Mouse (Mus musculus): ENCODE results near the gene Olfr1042. TPM values are rescaled to one million over a fixed set of nuclear protein-coding genes. Genes with fewer than 3 reads are reported as not detected.

Gene Olfr1042
- polyA plus RNA-seq, 1 experiment from 2014 or later = not detected

Other genes starting within 250 kb of the Olfr1042 start
- not detected in 2 replicates for gene Olfr1025-ps1, start 246.6 kb downstream of the Olfr1042 start, polyA plus RNA-seq (2015; fragmentation: Nextera tagmentation; extraction: Ambion mirVana)
- gene Olfr1026, start 240.3 kb downstream of the Olfr1042 start, polyA plus RNA-seq (2015; fragmentation: Nextera tagmentation; extraction: Ambion mirVana) = not detected in 2 replicates
- not detected in 2 replicates for gene Olfr1028, start 211.4 kb downstream of the Olfr1042 start, polyA plus RNA-seq (2015; fragmentation: Nextera tagmentation; extraction: Ambion mirVana)
- not detected in 2 replicates for gene Olfr1029, start 187.9 kb downstream of the Olfr1042 start, polyA plus RNA-seq (2015; fragmentation: Nextera tagmentation; extraction: Ambion mirVana)
- not detected in 2 replicates for gene Olfr1030, start 182.6 kb downstream of the Olfr1042 start, polyA plus RNA-seq (2015; fragmentation: Nextera tagmentation; extraction: Ambion mirVana)
- not detected in 2 replicates for gene Olfr1031, start 171.5 kb downstream of the Olfr1042 start, polyA plus RNA-seq (2015; fragmentation: Nextera tagmentation; extraction: Ambion mirVana)
- not detected in 2 replicates for gene Olfr1032, start 156.3 kb downstream of the Olfr1042 start, polyA plus RNA-seq (2015; fragmentation: Nextera tagmentation; extraction: Ambion mirVana)
- 0.04 and 0.28 TPM in 2 replicates for gene Olfr1033, start 141.2 kb downstream of the Olfr1042 start, polyA plus RNA-seq (2015; fragmentation: Nextera tagmentation; extraction: Ambion mirVana)
- not detected in 2 replicates for gene Olfr1034, start 116.0 kb downstream of the Olfr1042 start, polyA plus RNA-seq (2015; fragmentation: Nextera tagmentation; extraction: Ambion mirVana)
- gene Olfr1036, start 87.8 kb downstream of the Olfr1042 start, polyA plus RNA-seq (2015; fragmentation: Nextera tagmentation; extraction: Ambion mirVana) = not detected in 2 replicates
- gene Olfr1037, start 74.5 kb downstream of the Olfr1042 start, polyA plus RNA-seq (2015; fragmentation: Nextera tagmentation; extraction: Ambion mirVana) = not detected in 2 replicates
- not detected in 2 replicates for gene Olfr1039, start 25.9 kb downstream of the Olfr1042 start, polyA plus RNA-seq (2015; fragmentation: Nextera tagmentation; extraction: Ambion mirVana)
- not detected in 2 replicates for gene Olfr1040, start 15.1 kb downstream of the Olfr1042 start, polyA plus RNA-seq (2015; fragmentation: Nextera tagmentation; extraction: Ambion mirVana)
- not detected in 2 replicates for gene Olfr1043, start 5.7 kb upstream of the Olfr1042 start, polyA plus RNA-seq (2015; fragmentation: Nextera tagmentation; extraction: Ambion mirVana)
- not detected in 2 replicates for gene Olfr1044, start 16.0 kb upstream of the Olfr1042 start, polyA plus RNA-seq (2015; fragmentation: Nextera tagmentation; extraction: Ambion mirVana)
- gene Olfr52, start 23.8 kb upstream of the Olfr1042 start, polyA plus RNA-seq (2015; fragmentation: Nextera tagmentation; extraction: Ambion mirVana) = not detected in 2 replicates
- gene Olfr1045, start 41.2 kb upstream of the Olfr1042 start, polyA plus RNA-seq (2015; fragmentation: Nextera tagmentation; extraction: Ambion mirVana) = not detected in 2 replicates
- gene Olfr1046, start 57.5 kb upstream of the Olfr1042 start, polyA plus RNA-seq (2015; fragmentation: Nextera tagmentation; extraction: Ambion mirVana) = not detected in 2 replicates
- gene Olfr1047, start 69.6 kb upstream of the Olfr1042 start, polyA plus RNA-seq (2015; fragmentation: Nextera tagmentation; extraction: Ambion mirVana) = not detected in 2 replicates
- gene Olfr1048, start 78.5 kb upstream of the Olfr1042 start, polyA plus RNA-seq (2015; fragmentation: Nextera tagmentation; extraction: Ambion mirVana) = not detected in 2 replicates
- not detected in 2 replicates for gene Olfr1049, start 96.5 kb upstream of the Olfr1042 start, polyA plus RNA-seq (2015; fragmentation: Nextera tagmentation; extraction: Ambion mirVana)
- not detected in 2 replicates for gene Olfr1051, start 117.2 kb upstream of the Olfr1042 start, polyA plus RNA-seq (2015; fragmentation: Nextera tagmentation; extraction: Ambion mirVana)
- not detected in 2 replicates for gene Olfr1052, start 130.6 kb upstream of the Olfr1042 start, polyA plus RNA-seq (2015; fragmentation: Nextera tagmentation; extraction: Ambion mirVana)
- gene Olfr1053, start 153.4 kb upstream of the Olfr1042 start, polyA plus RNA-seq (2015; fragmentation: Nextera tagmentation; extraction: Ambion mirVana) = not detected in 2 replicates
- not detected in 2 replicates for gene Olfr1054, start 173.6 kb upstream of the Olfr1042 start, polyA plus RNA-seq (2015; fragmentation: Nextera tagmentation; extraction: Ambion mirVana)
- not detected in 2 replicates for gene Olfr1055, start 188.4 kb upstream of the Olfr1042 start, polyA plus RNA-seq (2015; fragmentation: Nextera tagmentation; extraction: Ambion mirVana)
- gene Olfr1056, start 200.6 kb upstream of the Olfr1042 start, polyA plus RNA-seq (2015; fragmentation: Nextera tagmentation; extraction: Ambion mirVana) = not detected in 2 replicates
- not detected in 2 replicates for gene Olfr1057, start 216.6 kb upstream of the Olfr1042 start, polyA plus RNA-seq (2015; fragmentation: Nextera tagmentation; extraction: Ambion mirVana)
- not detected in 2 replicates for gene Olfr1058, start 226.7 kb upstream of the Olfr1042 start, polyA plus RNA-seq (2015; fragmentation: Nextera tagmentation; extraction: Ambion mirVana)